In the genomic region with DNA sequence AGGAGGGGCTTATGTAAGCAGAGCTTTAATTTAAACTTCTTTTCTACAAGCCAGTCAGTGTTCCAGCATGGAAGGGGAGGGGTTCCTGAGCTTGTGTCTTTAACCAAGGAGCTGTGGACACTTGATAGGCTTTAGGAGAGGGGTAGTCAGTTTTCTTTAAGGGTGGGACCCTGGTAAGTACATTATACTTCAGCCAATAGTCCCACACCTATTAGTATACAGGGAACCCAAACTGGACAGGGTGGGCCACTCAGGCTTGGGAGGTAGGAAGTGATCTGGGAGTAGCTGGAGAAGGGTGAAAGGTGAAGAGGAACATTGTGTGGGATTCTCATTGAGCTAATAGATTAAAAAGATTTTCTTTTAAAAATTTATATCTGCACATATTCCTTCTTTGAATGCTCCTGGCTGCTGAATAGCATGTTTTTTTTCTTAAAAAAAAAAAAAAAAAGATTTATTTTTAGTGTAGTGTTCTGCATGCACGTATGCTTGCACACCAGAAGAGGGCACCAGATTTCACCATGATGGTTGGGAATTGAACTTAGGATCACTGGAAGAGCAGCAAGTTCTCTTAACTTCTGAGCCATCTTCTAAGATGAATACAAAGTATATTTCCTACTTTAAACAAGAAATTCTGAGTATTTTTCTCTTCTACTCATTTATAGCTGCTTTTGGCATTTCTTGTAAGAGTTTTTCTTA, we compare ENCODE assay signal across 23 mouse cellular contexts. TPM values are rescaled to one million over a fixed set of nuclear protein-coding genes. Genes with fewer than 3 reads are reported as not detected.
DNase-seq lines count a peak whose midpoint lies in the region; ATAC-seq and TF ChIP-seq lines count a peak whose summit lies in the region.
"Had no signal": no experiment of that assay in that cellular context is flagged by ENCODE, and none has a peak within 500 bp of the region (broad histone marks: within the 10 kb centered on the region; RNA-seq: fewer than 3 reads in every experiment).

No protein-coding gene starts in this region.

- TF ChIP-seq CTCF in liver, embryonic 14.5 days (IDR thresholded peaks at IDR 0.05; ENCODE audit: low read depth) = peak; percentile 18; the same call in 1 of the 2 replicates

- H3K9me3 ChIP-seq in heart, embryonic 13.5 days = no peaks in the 10 kb centered on the region
- no peaks in the 10 kb centered on the region for H3K9me3 ChIP-seq in heart, embryonic 12.5 days (replicated peaks)
- no peaks in the 10 kb centered on the region for H3K9me3 ChIP-seq in liver, embryonic 14.5 days (ENCODE audit: control insufficient read depth, low read length)
- H3K9me3 ChIP-seq in liver, embryonic 11.5 days (ENCODE audit: control insufficient read depth, low read length) = no peaks in the 10 kb centered on the region
- H3K9me3 ChIP-seq in ES-E14 (ENCODE audit: control insufficient read depth, insufficient read depth, low read depth, low read length) = no peaks in the 10 kb centered on the region
- H3K9me3 ChIP-seq in stomach, embryonic 15.5 days = no peaks in the 10 kb centered on the region
- H3K9me3 ChIP-seq: embryonic facial prominence, embryonic 10.5 days; limb, embryonic 10.5 days; neural tube, embryonic 15.5 days had no signal

- H3K27ac ChIP-seq in heart, embryonic 13.5 days (replicated peaks) = peak overlapping the region; percentile 46; the same call in 1 of the 2 replicates
- H3K27ac ChIP-seq in heart, embryonic 12.5 days (ENCODE audit: poor library complexity, severe bottlenecking) = no peak overlapping the region
- no peak overlapping the region for H3K27ac ChIP-seq in liver, embryonic 14.5 days
- no peak overlapping the region for H3K27ac ChIP-seq in liver, embryonic 11.5 days (ENCODE audit: low read depth, low read length)
- H3K27ac ChIP-seq in ES-E14 (ENCODE audit: insufficient read depth, low read depth, low read length, poor library complexity, severe bottlenecking) = no peak overlapping the region
- no peak overlapping the region for H3K27ac ChIP-seq in stomach, embryonic 15.5 days
- H3K27ac ChIP-seq: embryonic facial prominence, embryonic 10.5 days; limb, embryonic 10.5 days; macrophage; neural tube, embryonic 15.5 days had no signal

- H3K4me3 ChIP-seq in heart, embryonic 13.5 days = no peak overlapping the region
- no peak overlapping the region for H3K4me3 ChIP-seq in heart, embryonic 12.5 days
- H3K4me3 ChIP-seq in liver, embryonic 14.5 days (ENCODE audit: insufficient read depth in 1 of 2, low read depth in 2 of 2, low read length in 2 of 2) = no peak overlapping the region
- no peak overlapping the region for H3K4me3 ChIP-seq in liver, embryonic 11.5 days (ENCODE audit: low read depth, low read length)
- no peak overlapping the region for H3K4me3 ChIP-seq in ES-E14 (ENCODE audit: insufficient read depth in 1 of 2, low read depth in 1 of 2, low read length in 2 of 2, poor library complexity in 1 of 2, severe bottlenecking in 1 of 2)
- no peak overlapping the region for H3K4me3 ChIP-seq in stomach, embryonic 15.5 days (replicated peaks)
- H3K4me3 ChIP-seq: embryonic facial prominence, embryonic 10.5 days; limb, embryonic 10.5 days; neural tube, embryonic 15.5 days had no signal

- H3K4me1 ChIP-seq in heart, embryonic 13.5 days = peaks cover 82% of the 10 kb centered on the region
- H3K4me1 ChIP-seq in heart, embryonic 12.5 days (replicated peaks) = peaks cover 61% of the 10 kb centered on the region
- 0 out of 4 replicates have a peak, but pooled peaks cover 0 to 4% of the 10 kb centered on the region in 2 experiments for H3K4me1 ChIP-seq in liver, embryonic 14.5 days (replicated peaks; ENCODE audit: control insufficient read depth in 2 of 2, insufficient read depth in 2 of 2, low read length in 1 of 2)
- H3K4me1 ChIP-seq in liver, embryonic 11.5 days (replicated peaks; ENCODE audit: control insufficient read depth, insufficient read depth, low read length) = peaks cover 8% of the 10 kb centered on the region; the same call in 1 of the 2 replicates
- H3K4me1 ChIP-seq in ES-E14 (ENCODE audit: control insufficient read depth in 2 of 2, insufficient read depth in 2 of 2, low read length in 2 of 2, poor library complexity in 1 of 2) = no peaks in the 10 kb centered on the region
- 0 out of 2 replicates have a peak, but pooled peaks cover 4% of the 10 kb centered on the region for H3K4me1 ChIP-seq in stomach, embryonic 15.5 days

- WGBS in heart, embryonic 13.5 days = 83% methylated on average over 1 of the region's 1 CpGs
- 93% methylated on average over 1 of the region's 1 CpGs for WGBS in heart, embryonic 12.5 days
- WGBS in liver, embryonic 14.5 days (ENCODE audit: insufficient replicate concordance) = 93% methylated on average over 1 of the region's 1 CpGs
- 83% methylated on average over 1 of the region's 1 CpGs for WGBS in liver, embryonic 11.5 days
- WGBS in stomach, embryonic 15.5 days = 94% methylated on average over 1 of the region's 1 CpGs

- H3K9ac ChIP-seq in heart, embryonic 13.5 days = no peak overlapping the region
- no peak overlapping the region for H3K9ac ChIP-seq in heart, embryonic 12.5 days
- H3K9ac ChIP-seq in liver, embryonic 14.5 days (replicated peaks) = no peak overlapping the region
- no peak overlapping the region for H3K9ac ChIP-seq in liver, embryonic 11.5 days (ENCODE audit: low read depth, low read length)
- H3K9ac ChIP-seq in ES-E14 (ENCODE audit: insufficient read depth, low read depth, low read length, poor library complexity, severe bottlenecking) = no peak overlapping the region
- no peak overlapping the region for H3K9ac ChIP-seq in stomach, embryonic 15.5 days
- H3K9ac ChIP-seq: neural tube, embryonic 15.5 days had no signal

- intact Hi-C loops in left cerebral cortex, postnatal 14 days (cut with DNase I) = no loop called here

- H3K36me3 ChIP-seq in heart, embryonic 13.5 days = no peaks in the 10 kb centered on the region
- no peaks in the 10 kb centered on the region for H3K36me3 ChIP-seq in heart, embryonic 12.5 days
- no peaks in the 10 kb centered on the region for H3K36me3 ChIP-seq in liver, embryonic 14.5 days (replicated peaks; ENCODE audit: control insufficient read depth, insufficient read depth, low read depth)
- H3K36me3 ChIP-seq in liver, embryonic 11.5 days (ENCODE audit: control insufficient read depth, insufficient read depth, low read length) = no peaks in the 10 kb centered on the region
- H3K36me3 ChIP-seq in ES-E14 (ENCODE audit: control insufficient read depth, insufficient read depth, low read length, poor library complexity, severe bottlenecking) = no peaks in the 10 kb centered on the region
- H3K36me3 ChIP-seq in stomach, embryonic 15.5 days = no peaks in the 10 kb centered on the region
- H3K36me3 ChIP-seq: embryonic facial prominence, embryonic 10.5 days; limb, embryonic 10.5 days; neural tube, embryonic 15.5 days had no signal

- H3K27me3 ChIP-seq in heart, embryonic 13.5 days (replicated peaks) = no peaks in the 10 kb centered on the region
- no peaks in the 10 kb centered on the region for H3K27me3 ChIP-seq in heart, embryonic 12.5 days (replicated peaks)
- H3K27me3 ChIP-seq in liver, embryonic 14.5 days (ENCODE audit: control insufficient read depth, insufficient read depth, low read length) = no peaks in the 10 kb centered on the region
- no peaks in the 10 kb centered on the region for H3K27me3 ChIP-seq in liver, embryonic 11.5 days (replicated peaks; ENCODE audit: control insufficient read depth, insufficient read depth, low read length)
- no peaks in the 10 kb centered on the region for H3K27me3 ChIP-seq in stomach, embryonic 15.5 days (replicated peaks)
- H3K27me3 ChIP-seq: neural tube, embryonic 15.5 days had no signal

- ATAC-seq in heart, embryonic 13.5 days (ENCODE audit: extremely low read depth, insufficient number of reproducible peaks, low FRiP score, low TSS enrichment) = no peak
- ATAC-seq in heart, embryonic 12.5 days (ENCODE audit: insufficient number of reproducible peaks, low FRiP score) = no peak
- ATAC-seq in liver, embryonic 14.5 days (ENCODE audit: insufficient read depth) = no peak
- no peak for ATAC-seq in liver, embryonic 11.5 days (replicated peaks; ENCODE audit: low FRiP score)
- peak; percentile 63; the same call in 1 of the 2 replicates for ATAC-seq in stomach, embryonic 15.5 days (ENCODE audit: insufficient read depth, low FRiP score, low read depth)
- ATAC-seq: forebrain, embryonic 14.5 days; hindbrain, embryonic 16.5 days had no signal

- no peak for TF ChIP-seq EP300 in liver, embryonic 14.5 days (IDR thresholded peaks at IDR 0.05; ENCODE audit: low read depth)

- no peak overlapping the region for H3K4me2 ChIP-seq in heart, embryonic 13.5 days
- H3K4me2 ChIP-seq in heart, embryonic 12.5 days = no peak overlapping the region
- H3K4me2 ChIP-seq in liver, embryonic 14.5 days (ENCODE audit: low read depth) = no peak overlapping the region
- H3K4me2 ChIP-seq in liver, embryonic 11.5 days = no peak overlapping the region
- no peak overlapping the region for H3K4me2 ChIP-seq in stomach, embryonic 15.5 days
- H3K4me2 ChIP-seq: midbrain, embryonic 11.5 days; neural tube, embryonic 15.5 days had no signal

- DNase-seq in liver, embryonic 14.5 days (ENCODE audit: low read depth in 3 of 3, low spot score in 3 of 3) = no peak
- no peak for DNase-seq in liver, embryonic 11.5 days (ENCODE audit: low spot score)
- no peak for DNase-seq in ES-E14 (ENCODE audit: low read depth, low spot score)
- no peak for DNase-seq in kidney, postnatal 10 days
- no peak for DNase-seq in left cerebral cortex, postnatal 14 days (ENCODE audit: low spot score in 2 of 2)
- DNase-seq: adrenal gland, adult 8-10 months; B cell, adult 2 months; cerebellum, adult 11-12 months; cerebellum, postnatal 36 days; heart, adult 18-20 months; heart, postnatal 36 days; kidney, adult 18-20 months; kidney, postnatal 4 days had no signal

- in situ Hi-C loops in ES-E14 (cut with MboI; ENCODE audit: low sequenced_read_pairs in 2 of 2, unreplicated experiment in 2 of 2) = no loop called here

TF ChIP-seq in ES-E14, 5 proteins besides CTCF, POLR2A, EP300 and RAD21:
- TF ChIP-seq CHD2 (IDR thresholded peaks at IDR 0.05; ENCODE audit: low read depth, low read length) (no peak), ZNF384 (IDR thresholded peaks at IDR 0.05; ENCODE audit: low read depth, low read length) (peak; percentile 45; the same call in 1 of the 2 replicates), HCFC1 (IDR thresholded peaks at IDR 0.05; ENCODE audit: borderline replicate concordance, insufficient read depth, low read length) (no peak)

RNA-seq across cellular contexts. Expression of gene Osbpl8, which starts 21.2 kb away (rescaled TPM):
- polyA plus RNA-seq in heart, embryonic 13.5 days (2015; fragmentation: Nextera tagmentation; extraction: Ambion mirVana) = 22.5 and 26.4 TPM in 2 replicates
- polyA plus RNA-seq in heart, embryonic 12.5 days (2016; fragmentation: Nextera tagmentation; extraction: Ambion mirVana) = 35.3 and 37.0 TPM in 2 replicates
- 4.8 and 6.3 TPM in 2 replicates for polyA plus RNA-seq in liver, embryonic 14.5 days (2012; rRNA removed)
- 7.2 and 7.7 TPM in 2 replicates for polyA plus RNA-seq in liver, embryonic 14.5 days (2014; fragmentation: Nextera tagmentation; extraction: Ambion mirVana)
- polyA plus RNA-seq in liver, embryonic 11.5 days (2014; fragmentation: Nextera tagmentation; extraction: Ambion mirVana) = 10.9 and 11.2 TPM in 2 replicates
- 18.6 and 20.7 TPM in 2 replicates for total RNA-seq in ES-E14 (2012; rRNA removed)
- polyA plus RNA-seq in stomach, embryonic 15.5 days (2015; fragmentation: Nextera tagmentation; extraction: Ambion mirVana) = 7.7 and 8.4 TPM in 2 replicates
- total RNA-seq in left cerebral cortex, postnatal 14 days (2021) = 10 to 100 TPM; 75.1 to 77.7 TPM
